Mouse (Mus musculus) bone marrow macrophage, adult 2 months (primary cell): ENCODE measurements around the gene Cdkn2aip. TPM values are rescaled to one million over a fixed set of nuclear protein-coding genes. Genes with fewer than 3 reads are reported as not detected.

ENCODE experiments used
- H3K27ac ChIP-seq: 2 replicates; pipeline ENCODE4 v1.5.1; 2012; ENCODE audit warnings: low read depth, low read length; ENCODE audit not compliant: insufficient read depth
- H3K4me1 ChIP-seq: 2 replicates; pipeline ENCODE4 v1.6.1; 2012; ENCODE audit warnings: low read length; ENCODE audit not compliant: control insufficient read depth, insufficient read depth
- H3K4me3 ChIP-seq: 2 replicates; pipeline ENCODE4 v1.5.1; 2012; ENCODE audit warnings: mild to moderate bottlenecking, low read length, moderate library complexity; ENCODE audit not compliant: insufficient read depth
- CTCF ChIP-seq: IDR thresholded peaks from 2 replicates; pipeline ENCODE4 v1.5.1; 2012; ENCODE audit warnings: low read depth, mild to moderate bottlenecking, low read length, moderate library complexity
- POLR2A ChIP-seq: IDR thresholded peaks from 2 replicates; pipeline ENCODE4 v1.6.1; 2012; ENCODE audit warnings: mild to moderate bottlenecking, low read depth, low read length, borderline replicate concordance
- polyA plus RNA-seq: library from polyadenylated mRNA; stranded (reverse); fragments of >200 nt; gene quantifications from 2 replicates; pipeline ENCODE4 v1.2.4, GENCODE M21; 2012; ENCODE audit not compliant: missing spikeins, insufficient read depth, insufficient read length

Gene Cdkn2aip
- 8.2 and 9.5 TPM in 2 replicates for polyA plus RNA-seq

- TF ChIP-seq CTCF (no peak), POLR2A (0 out of 2 replicates have a peak, but pooled peaks have one; percentile 45)
- Histone ChIP-seq H3K4me3 (peak within 1 kb of the TSS; percentile 81), H3K27ac (peak within 1 kb of the TSS; percentile 98), H3K4me1 (peaks cover 4% of the 10 kb centered on the region; the same call in 1 of the 2 replicates)
These were observed at the start of gene Cdkn2aip for GRCm38 (mm10) chr8:47713761-47714745. Cdkn2aip (minus strand) TSS chr8:47713932.

DNA sequence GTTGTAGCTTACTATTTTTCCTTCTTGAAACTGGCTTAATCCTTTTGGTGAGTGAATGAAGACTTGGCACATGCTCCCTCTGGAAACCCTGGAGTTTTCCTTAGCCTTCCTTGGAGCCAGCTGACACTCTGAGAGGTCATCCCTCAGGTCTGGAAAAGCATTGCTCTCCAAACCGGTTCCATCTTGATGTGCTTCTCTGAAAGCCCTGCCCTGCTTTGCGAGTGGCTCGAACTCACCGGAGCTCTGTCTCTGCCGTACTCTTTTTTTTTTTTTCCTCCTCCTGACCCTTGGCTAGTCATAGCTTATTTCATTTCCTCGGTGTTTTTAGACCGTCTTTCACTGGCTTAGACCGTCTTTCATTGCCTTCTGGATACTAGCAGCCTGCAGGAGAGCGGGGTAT, 49.5 kb upstream of the Cdkn2aip start:
- Histone ChIP-seq H3K27ac (no peak overlapping the region), H3K4me3 (no peak overlapping the region), H3K4me1 (no peaks in the 10 kb centered on the region)
- TF ChIP-seq POLR2A (no peak), CTCF (no peak)

GRCm38 (mm10) chr8:47760685-47761084, 47.0 kb upstream of the Cdkn2aip start:
- no peak overlapping the region for H3K4me3 ChIP-seq
- H3K27ac ChIP-seq = no peak overlapping the region
- TF ChIP-seq CTCF = no peak
- no peak for TF ChIP-seq POLR2A
- no peaks in the 10 kb centered on the region for H3K4me1 ChIP-seq

- TF ChIP-seq POLR2A (no peak), CTCF (no peak)
- H3K4me3 ChIP-seq = no peak overlapping the region
- no peaks in the 10 kb centered on the region for H3K4me1 ChIP-seq
- no peak overlapping the region for H3K27ac ChIP-seq
These were observed 46.5 kb upstream of the Cdkn2aip start for GRCm38 (mm10) chr8:47760186-47760585.

- no peak overlapping the region for H3K4me3 ChIP-seq
- TF ChIP-seq CTCF (no peak), POLR2A (no peak)
These were observed 39.4 kb upstream of the Cdkn2aip start for GRCm38 (mm10) chr8:47753121-47753520.

GRCm38 (mm10) chr8:47750096-47750495, 36.4 kb upstream of the Cdkn2aip start:
- Histone ChIP-seq H3K4me1 (no peaks in the 10 kb centered on the region), H3K4me3 (no peak overlapping the region), H3K27ac (no peak overlapping the region)
- TF ChIP-seq POLR2A (no peak), CTCF (no peak)

More at GRCm38 (mm10) chr8:47753121-47753520, 39.4 kb upstream of the Cdkn2aip start:
- Histone ChIP-seq H3K4me1 (no peaks in the 10 kb centered on the region), H3K27ac (no peak overlapping the region)

DNA sequence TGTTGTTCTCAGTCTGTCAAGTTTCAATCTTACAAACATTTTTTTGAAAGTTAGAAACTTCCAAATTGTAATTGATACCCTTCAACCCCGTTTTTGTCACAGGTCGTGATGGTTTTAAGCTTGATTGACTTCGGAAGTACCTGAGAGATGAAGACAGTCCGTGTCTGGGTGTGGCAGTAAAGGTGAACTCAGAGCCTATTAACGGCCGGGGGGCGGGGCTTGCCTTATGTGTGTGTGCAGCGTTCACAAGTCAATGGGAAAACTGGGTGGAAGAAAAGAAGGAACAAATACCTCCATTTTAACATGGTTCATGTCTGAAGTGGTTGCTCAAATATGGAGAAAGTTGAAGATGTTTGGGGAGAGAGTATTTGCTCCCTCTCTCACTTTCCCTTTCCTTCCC, 35.8 kb upstream of the Cdkn2aip start:
- Histone ChIP-seq H3K4me3 (no peak overlapping the region), H3K27ac (no peak overlapping the region), H3K4me1 (no peaks in the 10 kb centered on the region)
- TF ChIP-seq CTCF (no peak), POLR2A (no peak)

- H3K4me1 ChIP-seq = no peaks in the 10 kb centered on the region
- no peak overlapping the region for H3K27ac ChIP-seq
- H3K4me3 ChIP-seq = no peak overlapping the region
- TF ChIP-seq CTCF (no peak), POLR2A (no peak)
These were observed 32.6 kb upstream of the Cdkn2aip start for GRCm38 (mm10) chr8:47746304-47746703.

- no peak overlapping the region for H3K27ac ChIP-seq
- no peaks in the 10 kb centered on the region for H3K4me1 ChIP-seq
- H3K4me3 ChIP-seq = no peak overlapping the region
- TF ChIP-seq POLR2A (no peak), CTCF (no peak)
These were observed 32.1 kb upstream of the Cdkn2aip start for GRCm38 (mm10) chr8:47745848-47746247.

GRCm38 (mm10) chr8:47744803-47745202, 31.1 kb upstream of the Cdkn2aip start:
- Histone ChIP-seq H3K4me3 (no peak overlapping the region), H3K27ac (no peak overlapping the region), H3K4me1 (no peaks in the 10 kb centered on the region)
- TF ChIP-seq POLR2A (no peak), CTCF (no peak)
